Mouse (Mus musculus) frontal cortex, postnatal 14 days (tissue): ENCODE data around the gene Atg14.

Experiments used
- DNase-seq, 2 experiments: peaks; one replicate each; pipeline ENCODE4 v3.0.0; 2022; ENCODE audit warnings: low spot score in 2 of 2

Gene Atg14

GRCm38 (mm10) chr14:47508035-47508434 lies 62.4 kb downstream of the Atg14 start:
- DNase-seq = no peak

GRCm38 (mm10) chr14:47506676-47507075 lies 63.8 kb downstream of the Atg14 start:
- no peak for DNase-seq

- no peak for DNase-seq
Observed at GRCm38 (mm10) chr14:47504036-47504435, 66.4 kb downstream of the Atg14 start.

GRCm38 (mm10) chr14:47498632-47499031 lies 71.8 kb downstream of the Atg14 start:
- no peak for DNase-seq

GRCm38 (mm10) chr14:47497166-47497565 lies 73.3 kb downstream of the Atg14 start:
- DNase-seq = no peak

GRCm38 (mm10) chr14:47495951-47496350 lies 74.5 kb downstream of the Atg14 start:
- no peak for DNase-seq

GRCm38 (mm10) chr14:47493592-47494361 lies 76.7 kb downstream of the Atg14 start:
- no peak for DNase-seq
